Comparison of ENCODE assay signal across 26 mouse cellular contexts in genomic region chr12:40347060-40347698, GRCm38 (mm10).
DNase-seq lines count a peak whose midpoint lies in the region; ATAC-seq and TF ChIP-seq lines count a peak whose summit lies in the region.
"Had no signal": no experiment of that assay in that cellular context is flagged by ENCODE, and none has a peak within 500 bp of the region (broad histone marks: within the 10 kb centered on the region; RNA-seq: fewer than 3 reads in every experiment).

No protein-coding gene starts in this region.

- no peak overlapping the region for H3K4me3 ChIP-seq in forebrain, embryonic 16.5 days (replicated peaks; ENCODE audit: low read length)
- H3K4me3 ChIP-seq in forebrain, postnatal 0 days (ENCODE audit: low read depth, low read length) = no peak overlapping the region
- no peak overlapping the region for H3K4me3 ChIP-seq in midbrain, embryonic 14.5 days (replicated peaks; ENCODE audit: low read depth, low read length)
- no peak overlapping the region for H3K4me3 ChIP-seq in midbrain, embryonic 11.5 days (ENCODE audit: low read depth, low read length)
- H3K4me3 ChIP-seq in midbrain, postnatal 0 days (ENCODE audit: low read depth, low read length) = no peak overlapping the region
- no peak overlapping the region for H3K4me3 ChIP-seq in liver, embryonic 12.5 days
- H3K4me3 ChIP-seq: embryonic facial prominence, embryonic 13.5 days; heart, embryonic 13.5 days; hindbrain, embryonic 12.5 days; limb, embryonic 10.5 days; limb, embryonic 15.5 days had no signal

- 27% methylated on average over 10 of the region's 10 CpGs for WGBS in forebrain, embryonic 16.5 days
- 26% methylated on average over 10 of the region's 10 CpGs for WGBS in forebrain, postnatal 0 days
- 35% methylated on average over 10 of the region's 10 CpGs for WGBS in midbrain, embryonic 14.5 days
- WGBS in midbrain, embryonic 11.5 days = 74% methylated on average over 10 of the region's 10 CpGs
- 30% methylated on average over 10 of the region's 10 CpGs for WGBS in midbrain, postnatal 0 days
- 73% methylated on average over 10 of the region's 10 CpGs for WGBS in liver, embryonic 12.5 days (ENCODE audit: insufficient replicate concordance)

- H3K4me2 ChIP-seq in forebrain, embryonic 16.5 days (ENCODE audit: low read length) = no peak overlapping the region
- no peak overlapping the region for H3K4me2 ChIP-seq in forebrain, postnatal 0 days (ENCODE audit: low read depth)
- H3K4me2 ChIP-seq in midbrain, embryonic 14.5 days (ENCODE audit: low read length) = no peak overlapping the region
- no peak overlapping the region for H3K4me2 ChIP-seq in midbrain, embryonic 11.5 days
- H3K4me2 ChIP-seq in midbrain, postnatal 0 days (ENCODE audit: low read depth, low read length, poor library complexity, severe bottlenecking) = no peak overlapping the region
- H3K4me2 ChIP-seq in liver, embryonic 12.5 days = no peak overlapping the region
- H3K4me2 ChIP-seq: embryonic facial prominence, embryonic 13.5 days; heart, embryonic 13.5 days; hindbrain, embryonic 12.5 days; limb, embryonic 15.5 days had no signal

- H3K36me3 ChIP-seq in forebrain, embryonic 16.5 days (ENCODE audit: control insufficient read depth, insufficient read depth) = no peaks in the 10 kb centered on the region
- no peaks in the 10 kb centered on the region for H3K36me3 ChIP-seq in forebrain, postnatal 0 days (ENCODE audit: insufficient read depth)
- H3K36me3 ChIP-seq in midbrain, embryonic 14.5 days (ENCODE audit: control insufficient read depth, insufficient read depth, low read length) = no peaks in the 10 kb centered on the region
- H3K36me3 ChIP-seq in midbrain, embryonic 11.5 days (ENCODE audit: control insufficient read depth, insufficient read depth, low read length) = no peaks in the 10 kb centered on the region
- H3K36me3 ChIP-seq in midbrain, postnatal 0 days (ENCODE audit: insufficient read depth, low read length) = no peaks in the 10 kb centered on the region
- no peaks in the 10 kb centered on the region for H3K36me3 ChIP-seq in liver, embryonic 12.5 days
- H3K36me3 ChIP-seq: embryonic facial prominence, embryonic 13.5 days; hindbrain, embryonic 12.5 days; limb, embryonic 10.5 days had no signal

- H3K9ac ChIP-seq in forebrain, embryonic 16.5 days (replicated peaks; ENCODE audit: low read depth, low read length) = no peak overlapping the region
- H3K9ac ChIP-seq in forebrain, postnatal 0 days = no peak overlapping the region
- no peak overlapping the region for H3K9ac ChIP-seq in midbrain, embryonic 14.5 days (replicated peaks; ENCODE audit: low read length)
- no peak overlapping the region for H3K9ac ChIP-seq in midbrain, embryonic 11.5 days (ENCODE audit: low read length)
- no peak overlapping the region for H3K9ac ChIP-seq in midbrain, postnatal 0 days (replicated peaks; ENCODE audit: low read length, poor library complexity, severe bottlenecking)
- H3K9ac ChIP-seq in liver, embryonic 12.5 days = no peak overlapping the region
- H3K9ac ChIP-seq: embryonic facial prominence, embryonic 13.5 days; heart, embryonic 13.5 days; hindbrain, embryonic 12.5 days; limb, embryonic 15.5 days; liver, embryonic 14.5 days had no signal

- no peak overlapping the region for H3K27ac ChIP-seq in forebrain, embryonic 16.5 days (ENCODE audit: low read length)
- no peak overlapping the region for H3K27ac ChIP-seq in forebrain, postnatal 0 days (ENCODE audit: low read depth, low read length)
- H3K27ac ChIP-seq in midbrain, embryonic 14.5 days (replicated peaks; ENCODE audit: low read depth, low read length) = no peak overlapping the region
- H3K27ac ChIP-seq in midbrain, embryonic 11.5 days (ENCODE audit: low read depth, low read length) = no peak overlapping the region
- H3K27ac ChIP-seq in midbrain, postnatal 0 days (ENCODE audit: low read depth, low read length) = no peak overlapping the region
- no peak overlapping the region for H3K27ac ChIP-seq in liver, embryonic 12.5 days
- H3K27ac ChIP-seq: embryonic facial prominence, embryonic 13.5 days; heart, embryonic 13.5 days; hindbrain, embryonic 12.5 days; limb, embryonic 10.5 days; limb, embryonic 15.5 days; liver, embryonic 14.5 days had no signal

- peak; percentile 52; the same call in 1 of the 2 replicates for ATAC-seq in forebrain, embryonic 16.5 days
- no peak for ATAC-seq in forebrain, postnatal 0 days
- peak; percentile 24; the same call in 1 of the 2 replicates for ATAC-seq in midbrain, embryonic 14.5 days (ENCODE audit: low FRiP score, low TSS enrichment)
- ATAC-seq in midbrain, embryonic 11.5 days (ENCODE audit: low FRiP score) = no peak
- no peak for ATAC-seq in midbrain, postnatal 0 days (ENCODE audit: low FRiP score)
- ATAC-seq in liver, embryonic 12.5 days = no peak
- ATAC-seq in megakaryocyte-erythroid progenitor cell, adult 5-6 weeks (replicated peaks; ENCODE audit: low FRiP score, low TSS enrichment, poor library complexity, severe bottlenecking) = no peak
- ATAC-seq: CD4-positive, CD25-positive, alpha-beta regulatory T cell, adult 4 months; intestine, postnatal 0 days had no signal

- H3K27me3 ChIP-seq in forebrain, embryonic 16.5 days (replicated peaks; ENCODE audit: control insufficient read depth, insufficient read depth, low read length) = no peaks in the 10 kb centered on the region
- H3K27me3 ChIP-seq in forebrain, postnatal 0 days (ENCODE audit: insufficient read depth, low read length) = no peaks in the 10 kb centered on the region
- H3K27me3 ChIP-seq in midbrain, embryonic 14.5 days (ENCODE audit: control insufficient read depth, insufficient read depth, low read length) = no peaks in the 10 kb centered on the region
- H3K27me3 ChIP-seq in midbrain, embryonic 11.5 days (ENCODE audit: control insufficient read depth, insufficient read depth, low read length) = no peaks in the 10 kb centered on the region
- H3K27me3 ChIP-seq in midbrain, postnatal 0 days (ENCODE audit: insufficient read depth, low read length) = no peaks in the 10 kb centered on the region
- H3K27me3 ChIP-seq in liver, embryonic 12.5 days (replicated peaks) = no peaks in the 10 kb centered on the region
- H3K27me3 ChIP-seq: embryonic facial prominence, embryonic 13.5 days; heart, embryonic 13.5 days; hindbrain, embryonic 12.5 days; limb, embryonic 15.5 days had no signal

- no peak for TF ChIP-seq CTCF in forebrain, postnatal 0 days (IDR thresholded peaks at IDR 0.05; ENCODE audit: low read depth)
- no peak for TF ChIP-seq CTCF in midbrain, postnatal 0 days (IDR thresholded peaks at IDR 0.05)

- peaks cover 3% of the 10 kb centered on the region for H3K4me1 ChIP-seq in forebrain, embryonic 16.5 days (replicated peaks; ENCODE audit: control insufficient read depth, insufficient read depth, low read length)
- peaks cover 6% of the 10 kb centered on the region; the same call in 1 of the 2 replicates for H3K4me1 ChIP-seq in forebrain, postnatal 0 days (ENCODE audit: insufficient read depth)
- H3K4me1 ChIP-seq in midbrain, embryonic 14.5 days (ENCODE audit: control insufficient read depth, insufficient read depth, low read length) = no peaks in the 10 kb centered on the region; the same call in 1 of the 2 replicates
- H3K4me1 ChIP-seq in midbrain, embryonic 11.5 days (ENCODE audit: control insufficient read depth, insufficient read depth, low read length) = no peaks in the 10 kb centered on the region
- H3K4me1 ChIP-seq in midbrain, postnatal 0 days (ENCODE audit: insufficient read depth, low read length) = 0 out of 2 replicates have a peak, but pooled peaks cover 2% of the 10 kb centered on the region
- no peaks in the 10 kb centered on the region for H3K4me1 ChIP-seq in liver, embryonic 12.5 days
- H3K4me1 ChIP-seq: hindbrain, embryonic 12.5 days; limb, embryonic 10.5 days; limb, embryonic 15.5 days had no signal

- H3K9me3 ChIP-seq in forebrain, embryonic 16.5 days (ENCODE audit: control insufficient read depth, low read length) = no peaks in the 10 kb centered on the region
- no peaks in the 10 kb centered on the region for H3K9me3 ChIP-seq in forebrain, postnatal 0 days (ENCODE audit: low read length)
- H3K9me3 ChIP-seq in midbrain, embryonic 14.5 days (ENCODE audit: control insufficient read depth, low read length) = no peaks in the 10 kb centered on the region
- H3K9me3 ChIP-seq in midbrain, embryonic 11.5 days (ENCODE audit: control insufficient read depth, low read length) = no peaks in the 10 kb centered on the region
- no peaks in the 10 kb centered on the region for H3K9me3 ChIP-seq in midbrain, postnatal 0 days (ENCODE audit: low read length)
- H3K9me3 ChIP-seq in liver, embryonic 12.5 days (replicated peaks) = no peaks in the 10 kb centered on the region
- H3K9me3 ChIP-seq: embryonic facial prominence, embryonic 13.5 days; heart, embryonic 13.5 days; hindbrain, embryonic 12.5 days; limb, embryonic 10.5 days; limb, embryonic 15.5 days had no signal

- DNase-seq in forebrain, postnatal 0 days = no peak
- peak; percentile 38 for DNase-seq in midbrain, embryonic 14.5 days
- no peak for DNase-seq in midbrain, embryonic 11.5 days (ENCODE audit: low spot score, missing footprints)
- DNase-seq in midbrain, postnatal 0 days (ENCODE audit: low spot score) = peak; percentile 5
- DNase-seq: adrenal gland, postnatal 25 days; cerebellum, adult 18-20 months; cerebellum, postnatal 10 days; gastrocnemius, postnatal 10 days; heart, postnatal 10 days; kidney, postnatal 14 days; layer of hippocampus, adult 9-11 months; lung, adult 2 months; lung, postnatal 10 days; retina, postnatal 1 day; right cerebral cortex, postnatal 14 days had no signal

Comparison
In these comparisons a context has a peak if more than half of its experiments do, and no peak if none do; other contexts are left out.
1. ATAC-seq: peak in forebrain, embryonic 16.5 days (single experiment) and midbrain, embryonic 14.5 days (single experiment); none in forebrain, postnatal 0 days (single experiment), midbrain, embryonic 11.5 days (single experiment), midbrain, postnatal 0 days (single experiment), liver, embryonic 12.5 days (single experiment) and megakaryocyte-erythroid progenitor cell, adult 5-6 weeks (single experiment).
2. DNase-seq: peak in midbrain, embryonic 14.5 days (single experiment) and midbrain, postnatal 0 days (single experiment); none in forebrain, postnatal 0 days (single experiment) and midbrain, embryonic 11.5 days (single experiment).